Mouse (Mus musculus): ENCODE measurements around the gene Tecr. TPM values are rescaled to one million over a fixed set of nuclear protein-coding genes. Genes with fewer than 3 reads are reported as not detected.

Gene Tecr
- polyA plus RNA-seq, 1 experiment = 406 TPM

- Histone ChIP-seq H3K36me3 (replicated peaks; ENCODE audit: low read length) (no peaks in the 10 kb centered on the region), H3K9me3 (no peaks in the 10 kb centered on the region), H3K4me1 (peaks cover 15% of the 10 kb centered on the region), H3K27me3 (replicated peaks) (peaks cover 13% of the 10 kb centered on the region), H3K4me3 (replicated peaks) (no peak overlapping the region)
- TF ChIP-seq FLI1 (IDR thresholded peaks at IDR 0.05; ENCODE audit: low read length) (no peak), GATA1 (IDR thresholded peaks at IDR 0.05; ENCODE audit: borderline replicate concordance, low read length) (no peak)
These were observed 12.0 kb upstream of the Tecr start for GRCm38 (mm10) chr8:83619568-83620285.

- Histone ChIP-seq H3K27me3 (replicated peaks) (peaks cover 10% of the 10 kb centered on the region), H3K4me1 (peaks cover 11% of the 10 kb centered on the region), H3K4me3 (replicated peaks) (no peak overlapping the region), H3K36me3 (replicated peaks; ENCODE audit: low read length) (peaks cover 9% of the 10 kb centered on the region), H3K9me3 (no peaks in the 10 kb centered on the region)
- TF ChIP-seq FLI1 (IDR thresholded peaks at IDR 0.05; ENCODE audit: low read length) (no peak), GATA1 (IDR thresholded peaks at IDR 0.05; ENCODE audit: borderline replicate concordance, low read length) (no peak)
These were observed 10.8 kb upstream of the Tecr start for GRCm38 (mm10) chr8:83618566-83618965.

- Histone ChIP-seq H3K27me3 (replicated peaks) (peaks cover 9% of the 10 kb centered on the region), H3K9me3 (no peaks in the 10 kb centered on the region), H3K36me3 (replicated peaks; ENCODE audit: low read length) (peaks cover 23% of the 10 kb centered on the region), H3K4me3 (replicated peaks) (no peak overlapping the region), H3K4me1 (peaks cover 6% of the 10 kb centered on the region)
- TF ChIP-seq FLI1 (IDR thresholded peaks at IDR 0.05; ENCODE audit: low read length) (no peak), GATA1 (IDR thresholded peaks at IDR 0.05; ENCODE audit: borderline replicate concordance, low read length) (no peak)
These were observed 9.3 kb upstream of the Tecr start for GRCm38 (mm10) chr8:83617111-83617510.

GRCm38 (mm10) chr8:83616625-83617024 is 8.9 kb upstream of the Tecr start:
- TF ChIP-seq FLI1 (IDR thresholded peaks at IDR 0.05; ENCODE audit: low read length) (no peak), GATA1 (IDR thresholded peaks at IDR 0.05; ENCODE audit: borderline replicate concordance, low read length) (no peak)
- H3K4me3 ChIP-seq (replicated peaks) = no peak overlapping the region
- H3K4me1 ChIP-seq = peaks cover 8% of the 10 kb centered on the region
- H3K27me3 ChIP-seq (replicated peaks) = peaks cover 9% of the 10 kb centered on the region
- H3K36me3 ChIP-seq (replicated peaks; ENCODE audit: low read length) = peaks cover 27% of the 10 kb centered on the region
- no peaks in the 10 kb centered on the region for H3K9me3 ChIP-seq

- Histone ChIP-seq H3K9me3 (no peaks in the 10 kb centered on the region), H3K27me3 (replicated peaks) (no peaks in the 10 kb centered on the region), H3K36me3 (replicated peaks; ENCODE audit: low read length) (peaks cover 48% of the 10 kb centered on the region), H3K4me1 (peaks cover 35% of the 10 kb centered on the region), H3K4me3 (replicated peaks) (no peak overlapping the region)
- no peak for TF ChIP-seq GATA1 (IDR thresholded peaks at IDR 0.05; ENCODE audit: borderline replicate concordance, low read length)
- TF ChIP-seq FLI1 (IDR thresholded peaks at IDR 0.05; ENCODE audit: low read length) = no peak
These were observed 5.9 kb upstream of the Tecr start for GRCm38 (mm10) chr8:83613695-83614094.

GRCm38 (mm10) chr8:83611921-83612320 is 4.2 kb upstream of the Tecr start:
- no peaks in the 10 kb centered on the region for H3K27me3 ChIP-seq (replicated peaks)
- H3K9me3 ChIP-seq = no peaks in the 10 kb centered on the region
- no peak for TF ChIP-seq FLI1 (IDR thresholded peaks at IDR 0.05; ENCODE audit: low read length)
- TF ChIP-seq GATA1 (IDR thresholded peaks at IDR 0.05; ENCODE audit: borderline replicate concordance, low read length) = no peak
- H3K4me3 ChIP-seq (replicated peaks) = no peak overlapping the region
- peaks cover 48% of the 10 kb centered on the region for H3K36me3 ChIP-seq (replicated peaks; ENCODE audit: low read length)
- H3K4me1 ChIP-seq = peaks cover 39% of the 10 kb centered on the region

- peaks cover 61% of the 10 kb centered on the region for H3K36me3 ChIP-seq (replicated peaks; ENCODE audit: low read length)
- peak overlapping the region; percentile 97 for H3K4me3 ChIP-seq (replicated peaks)
- peaks cover 51% of the 10 kb centered on the region for H3K4me1 ChIP-seq
- H3K27me3 ChIP-seq (replicated peaks) = no peaks in the 10 kb centered on the region
- TF ChIP-seq GATA1 (IDR thresholded peaks at IDR 0.05; ENCODE audit: borderline replicate concordance, low read length) = no peak
- H3K9me3 ChIP-seq = no peaks in the 10 kb centered on the region
These were observed 1.9 kb upstream of the Tecr start for GRCm38 (mm10) chr8:83609547-83610180.

- no peak for TF ChIP-seq FLI1 (IDR thresholded peaks at IDR 0.05; ENCODE audit: low read length)
- no peak for TF ChIP-seq GATA1 (IDR thresholded peaks at IDR 0.05; ENCODE audit: borderline replicate concordance, low read length)
- Histone ChIP-seq H3K9me3 (no peaks in the 10 kb centered on the region), H3K27me3 (replicated peaks) (no peaks in the 10 kb centered on the region), H3K36me3 (replicated peaks; ENCODE audit: low read length) (peaks cover 60% of the 10 kb centered on the region), H3K4me3 (replicated peaks) (peak overlapping the region; percentile 97), H3K4me1 (peaks cover 51% of the 10 kb centered on the region)
These were observed 1.3 kb upstream of the Tecr start for GRCm38 (mm10) chr8:83609086-83609485.

- peaks cover 54% of the 10 kb centered on the region for H3K36me3 ChIP-seq (replicated peaks; ENCODE audit: low read length)
- H3K4me1 ChIP-seq = peaks cover 51% of the 10 kb centered on the region
- H3K4me3 ChIP-seq (replicated peaks) = peak overlapping the region; percentile 97
- H3K27me3 ChIP-seq (replicated peaks) = no peaks in the 10 kb centered on the region
- no peaks in the 10 kb centered on the region for H3K9me3 ChIP-seq
- TF ChIP-seq FLI1 (IDR thresholded peaks at IDR 0.05; ENCODE audit: low read length) (no peak), GATA1 (IDR thresholded peaks at IDR 0.05; ENCODE audit: borderline replicate concordance, low read length) (no peak)
These were observed 643 bp upstream of the Tecr start for GRCm38 (mm10) chr8:83608398-83608829.

- TF ChIP-seq FLI1 (IDR thresholded peaks at IDR 0.05; ENCODE audit: low read length) (no peak), GATA1 (IDR thresholded peaks at IDR 0.05; ENCODE audit: borderline replicate concordance, low read length) (no peak)
- Histone ChIP-seq H3K4me3 (replicated peaks) (no peak overlapping the region), H3K36me3 (replicated peaks; ENCODE audit: low read length) (peaks cover 20% of the 10 kb centered on the region), H3K4me1 (peaks cover 60% of the 10 kb centered on the region), H3K9me3 (no peaks in the 10 kb centered on the region), H3K27me3 (replicated peaks) (no peaks in the 10 kb centered on the region)
These were observed 5.1 kb downstream of the Tecr start for GRCm38 (mm10) chr8:83602650-83603029.
